Mouse (Mus musculus): Measurements from ENCODE around the gene Ddc. TPM values are rescaled to one million over a fixed set of nuclear protein-coding genes. Genes with fewer than 3 reads are reported as not detected.
A peak's percentile ranks its signal among the peaks of the same experiment; 100 is the strongest.

Gene Ddc
- 15.4 and 16.4 TPM in 2 replicates for polyA plus RNA-seq (2015; fragmentation: Nextera tagmentation; extraction: Ambion mirVana)

DNA sequence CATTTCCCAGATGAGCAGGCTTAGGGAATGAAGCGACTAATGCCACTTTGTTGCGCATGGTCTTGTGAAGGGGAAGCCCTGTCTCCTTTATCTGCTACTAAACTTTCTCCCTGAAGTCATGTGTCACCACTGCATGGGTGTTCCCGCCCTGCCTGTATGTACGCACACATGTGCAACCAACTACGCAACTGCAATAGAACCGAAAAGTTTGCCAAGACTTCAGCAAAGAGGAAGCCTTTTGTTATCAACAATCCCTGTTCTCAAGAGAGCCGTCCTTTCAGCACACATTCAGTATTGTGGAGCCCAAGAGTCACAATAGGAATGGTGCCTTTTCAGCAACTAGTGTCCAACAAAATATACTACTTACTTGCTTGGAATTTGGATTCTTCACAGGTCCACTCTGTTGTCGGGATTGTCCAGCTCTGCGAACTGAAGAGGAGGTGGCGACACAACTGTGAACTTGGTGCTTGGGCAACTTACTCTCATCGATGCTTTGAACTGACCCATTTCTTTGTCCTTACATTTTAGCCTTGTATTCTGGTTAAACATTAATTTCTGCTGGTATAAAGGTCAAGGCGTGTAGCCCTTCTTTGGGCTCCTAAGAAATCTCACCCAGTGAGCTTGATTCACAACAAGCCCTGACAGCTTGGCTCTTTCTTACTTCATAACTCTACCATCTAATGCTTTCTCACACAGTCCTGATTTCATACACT is at the start of gene Ddc:
Ddc (minus strand) TSS at position 500 of the 713 bp plus-strand sequence.
- Histone ChIP-seq H3K36me3 (no peaks in the 10 kb centered on the region), H3K4me3 (no peak within 1 kb of the TSS), H3K27me3 (no peaks in the 10 kb centered on the region), H3K9ac (no peak within 1 kb of the TSS), H3K27ac (peak within 1 kb of the TSS; percentile 54), H3K4me1 (peaks cover 17% of the 10 kb centered on the region; the same call in 1 of the 2 replicates), H3K9me3 (no peaks in the 10 kb centered on the region), H3K4me2 (no peak within 1 kb of the TSS)
- 70% methylated on average over 12 of the region's 12 CpGs for WGBS
- ATAC-seq (ENCODE audit: borderline replicate concordance, extremely low read depth, low FRiP score, low TSS enrichment), result no peak

- Histone ChIP-seq H3K4me2 (no peak overlapping the region), H3K4me1 (peaks cover 29% of the 10 kb centered on the region), H3K9me3 (no peaks in the 10 kb centered on the region), H3K27me3 (no peaks in the 10 kb centered on the region), H3K9ac (no peak overlapping the region), H3K27ac (no peak overlapping the region), H3K4me3 (no peak overlapping the region), H3K36me3 (peaks cover 44% of the 10 kb centered on the region)
- ATAC-seq (ENCODE audit: borderline replicate concordance, extremely low read depth, low FRiP score, low TSS enrichment), result no peak
- 79% methylated on average over 4 of the region's 4 CpGs for WGBS
These were observed 47.8 kb upstream of the Ddc start for GRCm38 (mm10) chr11:11945766-11946165.

GRCm38 (mm10) chr11:11944814-11945213 is 46.9 kb upstream of the Ddc start:
- Histone ChIP-seq H3K4me1 (peaks cover 22% of the 10 kb centered on the region), H3K27ac (0 out of 2 replicates have a peak overlapping the region, but pooled peaks have one; percentile 5)

GRCm38 (mm10) chr11:11944082-11944349 is 46.1 kb upstream of the Ddc start:
- Histone ChIP-seq H3K36me3 (peaks cover 44% of the 10 kb centered on the region), H3K9me3 (no peaks in the 10 kb centered on the region), H3K27me3 (no peaks in the 10 kb centered on the region), H3K4me2 (no peak overlapping the region), H3K4me1 (peaks cover 16% of the 10 kb centered on the region), H3K9ac (no peak overlapping the region), H3K4me3 (no peak overlapping the region), H3K27ac (no peak overlapping the region)
- ATAC-seq (ENCODE audit: borderline replicate concordance, extremely low read depth, low FRiP score, low TSS enrichment), result no peak

More at GRCm38 (mm10) chr11:11944814-11945213, 46.9 kb upstream of the Ddc start:
- Histone ChIP-seq H3K4me2 (no peak overlapping the region), H3K9me3 (no peaks in the 10 kb centered on the region), H3K4me3 (no peak overlapping the region), H3K27me3 (no peaks in the 10 kb centered on the region), H3K9ac (no peak overlapping the region), H3K36me3 (peaks cover 45% of the 10 kb centered on the region)
- 93% methylated on average over 4 of the region's 4 CpGs for WGBS
- ATAC-seq (ENCODE audit: borderline replicate concordance, extremely low read depth, low FRiP score, low TSS enrichment), result no peak

DNA sequence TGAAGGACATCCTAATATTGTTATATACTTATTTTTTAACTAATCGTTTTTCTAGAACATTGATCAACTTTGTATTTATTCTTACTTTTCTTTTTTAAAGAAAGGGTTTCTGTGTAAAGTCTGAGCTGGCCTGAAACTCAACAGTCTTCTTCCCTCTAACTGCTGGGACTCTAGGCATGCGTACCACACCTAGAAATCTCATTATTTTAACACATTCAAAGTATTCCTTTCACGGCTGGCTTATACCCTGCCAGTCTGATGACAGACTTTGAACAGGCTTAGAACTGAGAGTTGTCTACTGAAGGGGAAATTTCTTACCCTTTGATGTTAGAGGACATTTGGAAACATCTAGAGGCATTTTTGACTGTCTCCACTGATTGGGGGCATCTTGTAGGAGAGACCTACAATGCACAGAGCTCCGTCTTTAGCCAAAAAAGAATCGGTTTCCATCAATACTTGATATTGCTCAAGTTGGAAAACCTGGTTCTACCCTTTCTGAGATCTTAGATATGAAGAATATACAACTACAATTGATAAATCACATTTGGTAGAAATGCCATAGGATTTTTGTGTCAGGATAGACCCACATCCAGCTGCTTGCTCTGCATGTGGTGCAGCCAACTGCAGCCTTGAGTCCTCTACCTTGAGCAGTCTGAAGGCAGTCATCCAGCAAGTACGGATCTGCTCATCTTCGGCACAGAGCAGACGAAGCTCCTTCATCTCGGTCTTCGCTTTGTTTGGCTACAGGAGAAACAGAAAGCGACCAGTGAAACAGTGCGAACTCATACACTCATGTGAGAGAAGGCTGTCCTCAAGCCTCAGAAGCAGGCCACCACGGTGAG is 45.5 kb upstream of the Ddc start:
- Histone ChIP-seq H3K36me3 (peaks cover 48% of the 10 kb centered on the region), H3K9me3 (no peaks in the 10 kb centered on the region), H3K4me3 (no peak overlapping the region), H3K4me2 (no peak overlapping the region), H3K27me3 (no peaks in the 10 kb centered on the region), H3K27ac (0 out of 2 replicates have a peak overlapping the region, but pooled peaks have one; percentile 17), H3K9ac (no peak overlapping the region), H3K4me1 (peaks cover 11% of the 10 kb centered on the region)
- ATAC-seq (ENCODE audit: borderline replicate concordance, extremely low read depth, low FRiP score, low TSS enrichment), result no peak
- 84% methylated on average over 13 of the region's 13 CpGs for WGBS

DNA sequence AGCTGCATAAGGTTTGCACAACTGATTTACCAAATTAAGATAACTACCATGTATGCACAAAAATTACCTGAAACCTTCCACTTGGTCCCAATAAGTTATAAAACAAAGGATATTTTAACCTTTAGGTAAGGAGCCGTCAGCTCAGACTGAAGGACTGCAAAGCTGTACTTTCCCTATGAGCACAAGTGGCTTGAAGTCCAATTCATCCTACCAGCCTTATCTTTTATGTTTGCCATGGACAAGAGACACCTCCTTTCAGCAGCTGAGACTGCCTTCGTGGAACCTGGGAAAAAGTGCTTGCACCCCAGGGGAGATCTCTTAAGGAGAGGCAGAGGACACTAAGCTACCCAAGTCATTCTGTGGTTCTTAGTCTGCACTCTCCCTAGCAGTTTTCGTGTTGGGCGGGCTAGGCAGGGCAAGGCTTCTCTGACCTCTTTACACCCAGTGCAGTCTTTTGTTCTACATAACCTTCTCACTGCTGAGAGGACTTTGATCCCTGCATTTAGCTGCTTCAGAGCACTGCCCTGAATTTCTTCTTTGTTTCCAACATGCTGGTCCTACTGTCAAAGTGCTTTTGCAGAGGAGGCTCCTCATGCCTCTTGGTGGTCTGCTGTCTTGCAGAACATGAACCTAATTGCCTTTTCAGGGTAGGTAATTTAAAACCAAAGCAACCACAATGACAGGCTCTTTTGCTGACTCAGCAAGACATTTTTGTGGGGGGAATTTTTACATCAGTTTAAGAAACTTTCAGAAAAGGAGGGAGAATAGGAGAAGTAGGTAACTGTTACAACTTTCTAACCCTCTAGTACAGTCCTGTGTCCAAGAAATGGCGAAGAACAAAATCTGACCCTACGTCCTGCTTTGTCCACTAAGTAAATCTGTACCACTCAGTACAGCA is 44.6 kb upstream of the Ddc start:
- Histone ChIP-seq H3K4me2 (no peak overlapping the region), H3K36me3 (peaks cover 57% of the 10 kb centered on the region), H3K4me3 (no peak overlapping the region), H3K4me1 (peaks cover 7% of the 10 kb centered on the region), H3K27me3 (no peaks in the 10 kb centered on the region), H3K9me3 (no peaks in the 10 kb centered on the region), H3K9ac (no peak overlapping the region), H3K27ac (peak overlapping the region; percentile 61)
- 61% methylated on average over 6 of the region's 6 CpGs for WGBS
- no peak for ATAC-seq (ENCODE audit: borderline replicate concordance, extremely low read depth, low FRiP score, low TSS enrichment)

DNA sequence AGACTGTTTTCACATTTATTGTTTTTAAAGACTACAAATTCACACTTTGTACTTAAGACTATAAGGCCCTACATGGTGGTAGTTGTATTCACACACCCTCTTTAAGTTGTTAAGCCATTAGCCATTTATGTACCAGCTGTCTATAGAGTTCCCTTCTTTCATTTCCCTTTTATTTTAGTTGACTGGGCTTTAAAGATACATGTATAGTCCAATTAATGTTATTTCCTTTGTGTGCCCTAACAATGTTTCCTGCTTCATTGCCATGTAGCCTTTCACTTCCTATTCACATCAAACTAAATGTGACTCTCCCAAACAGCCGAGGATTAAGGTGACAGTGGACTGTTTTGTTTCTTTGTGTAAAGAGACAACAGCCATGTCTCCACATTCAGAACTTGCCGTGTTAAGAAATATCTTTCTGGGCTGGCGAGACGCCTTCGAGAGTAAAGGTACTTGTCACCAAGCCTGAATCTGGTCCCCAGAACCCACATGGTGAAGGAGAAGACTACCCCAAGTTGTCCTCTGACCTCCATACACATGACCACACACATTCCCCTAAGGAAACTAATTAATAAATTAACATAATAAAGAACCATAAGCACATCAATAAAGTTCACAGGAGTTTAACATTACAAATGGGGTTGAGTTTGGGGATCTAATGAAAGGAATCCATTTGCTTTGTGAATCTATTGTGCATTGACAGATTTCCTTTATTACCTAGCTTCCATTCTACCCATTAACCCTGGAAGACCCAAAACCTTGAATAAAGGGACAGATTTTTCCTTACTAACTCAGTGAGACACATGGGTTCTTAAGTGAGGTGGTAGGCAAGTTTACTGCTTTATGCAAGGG is 43.1 kb upstream of the Ddc start:
- Histone ChIP-seq H3K27ac (0 out of 2 replicates have a peak overlapping the region, but pooled peaks have one; percentile 61), H3K4me3 (no peak overlapping the region), H3K9me3 (no peaks in the 10 kb centered on the region), H3K4me1 (peaks cover 7% of the 10 kb centered on the region; the same call in 1 of the 2 replicates), H3K27me3 (no peaks in the 10 kb centered on the region), H3K4me2 (no peak overlapping the region), H3K36me3 (peaks cover 70% of the 10 kb centered on the region), H3K9ac (no peak overlapping the region)
- no peak for ATAC-seq (ENCODE audit: borderline replicate concordance, extremely low read depth, low FRiP score, low TSS enrichment)
- 78% methylated on average over 5 of the region's 5 CpGs for WGBS

DNA sequence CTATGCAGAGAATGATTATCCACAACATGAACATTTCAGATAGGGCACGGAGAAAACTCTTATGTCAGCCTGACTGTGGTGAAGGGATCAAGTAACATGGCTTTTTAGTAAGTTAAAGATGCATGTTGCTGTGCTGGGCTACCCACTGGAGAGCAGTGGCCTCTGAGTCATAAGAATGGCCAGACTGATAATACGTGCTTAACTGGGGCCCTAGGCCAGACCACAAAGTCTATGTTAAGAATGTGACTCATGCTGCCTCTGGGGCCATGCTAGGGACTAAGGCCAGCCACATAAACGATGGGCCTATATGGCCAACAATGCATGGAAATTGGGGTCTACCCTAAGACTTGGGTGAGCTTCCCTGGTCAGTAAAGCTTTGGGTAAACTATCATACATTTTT is 41.7 kb upstream of the Ddc start:
- Histone ChIP-seq H3K27me3 (no peaks in the 10 kb centered on the region), H3K9me3 (no peaks in the 10 kb centered on the region), H3K4me3 (no peak overlapping the region), H3K9ac (no peak overlapping the region), H3K36me3 (peaks cover 70% of the 10 kb centered on the region), H3K4me1 (peaks cover 7% of the 10 kb centered on the region; the same call in 1 of the 2 replicates), H3K4me2 (no peak overlapping the region), H3K27ac (no peak overlapping the region)
- no peak for ATAC-seq (ENCODE audit: borderline replicate concordance, extremely low read depth, low FRiP score, low TSS enrichment)
- 58% methylated on average over 3 of the region's 3 CpGs for WGBS

- Histone ChIP-seq H3K4me1 (peaks cover 7% of the 10 kb centered on the region; the same call in 1 of the 2 replicates), H3K9me3 (no peaks in the 10 kb centered on the region), H3K9ac (no peak overlapping the region), H3K27ac (no peak overlapping the region), H3K4me3 (no peak overlapping the region), H3K4me2 (no peak overlapping the region), H3K27me3 (no peaks in the 10 kb centered on the region), H3K36me3 (peaks cover 70% of the 10 kb centered on the region)
- no peak for ATAC-seq (ENCODE audit: borderline replicate concordance, extremely low read depth, low FRiP score, low TSS enrichment)
- WGBS, result 82% methylated on average over 1 of the region's 1 CpGs
These were observed 40.6 kb upstream of the Ddc start for GRCm38 (mm10) chr11:11938591-11938990.

DNA sequence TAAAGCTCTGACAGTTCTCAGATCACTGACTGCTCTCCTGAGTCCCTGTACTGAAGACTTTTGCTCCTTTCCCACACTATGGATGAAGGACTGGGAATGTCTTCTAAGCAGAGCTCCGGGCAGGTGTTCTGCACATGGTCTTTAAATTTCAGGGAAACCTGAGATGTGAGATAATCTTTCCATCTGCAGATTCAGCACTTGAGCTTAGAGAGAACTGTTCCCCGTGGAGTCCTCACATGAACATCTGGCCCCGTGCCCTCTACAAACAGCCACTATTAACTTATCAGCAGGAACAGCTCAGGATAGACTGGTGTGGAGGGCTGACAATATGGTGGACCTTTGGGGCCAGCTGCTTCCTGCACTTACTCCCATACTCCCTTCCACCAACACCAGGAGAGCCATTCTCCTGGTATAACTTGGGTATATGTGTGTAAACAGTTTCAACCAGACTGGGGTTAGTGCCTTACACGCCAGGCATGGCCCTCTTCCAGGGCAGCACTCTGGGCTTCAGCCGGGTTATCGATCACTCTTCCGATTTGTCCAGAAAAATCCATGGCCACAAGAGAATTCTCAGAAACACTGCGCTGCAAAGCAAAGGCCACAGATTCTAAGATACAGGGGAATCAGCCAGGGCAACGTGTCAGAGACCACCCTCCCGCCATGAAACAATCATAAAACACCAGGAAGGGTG is 39.5 kb upstream of the Ddc start:
- Histone ChIP-seq H3K36me3 (peaks cover 73% of the 10 kb centered on the region), H3K4me3 (no peak overlapping the region), H3K4me1 (peaks cover 8% of the 10 kb centered on the region), H3K4me2 (no peak overlapping the region), H3K27me3 (no peaks in the 10 kb centered on the region), H3K27ac (no peak overlapping the region), H3K9ac (no peak overlapping the region), H3K9me3 (no peaks in the 10 kb centered on the region)
- ATAC-seq (ENCODE audit: borderline replicate concordance, extremely low read depth, low FRiP score, low TSS enrichment), result no peak
- WGBS, result 77% methylated on average over 10 of the region's 10 CpGs

Measured in lung, embryonic 15.5 days (tissue).